Mouse (Mus musculus): ENCODE measurements around the gene Lsm14a.

DNA sequence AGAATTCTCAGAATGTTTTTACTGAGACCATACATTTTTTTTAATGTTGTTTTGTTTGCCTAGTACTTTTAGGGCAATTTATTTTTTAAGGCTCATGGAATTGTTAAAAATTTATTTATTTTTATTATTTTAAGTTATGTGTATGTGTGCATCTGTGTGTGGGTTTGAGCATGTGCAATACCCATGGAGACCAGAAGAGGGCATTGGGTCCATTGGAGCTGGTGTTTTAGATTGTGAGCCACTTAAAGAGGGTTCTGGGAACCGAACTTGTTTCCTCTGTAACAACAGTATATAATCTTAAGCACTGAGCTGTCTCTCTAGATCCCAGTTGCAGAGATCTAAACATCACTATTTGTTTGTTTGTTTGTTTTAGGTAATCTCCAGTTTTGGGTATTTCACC, 40.5 kb upstream of the Lsm14a start:
- no peak for TF ChIP-seq CTCF (IDR thresholded peaks at IDR 0.05; ENCODE audit: borderline replicate concordance, control insufficient read depth, extremely low read depth, insufficient read depth, low read length, poor library complexity)
- no peak for TF ChIP-seq POLR2A (IDR thresholded peaks at IDR 0.05; ENCODE audit: control insufficient read depth, extremely low read depth, insufficient read depth, low read length, poor library complexity)
